Mouse (Mus musculus): ENCODE results near the gene Cp.
"Not testable (repeated sequence)": the region's sequence is repeated elsewhere in the genome, so short reads cannot be mapped to it uniquely, and the experiment has no call there.

Cp gene

GRCm38 (mm10) chr3:20030807-20031206, 74.0 kb downstream of the Cp start:
- peaks cover 57% of the 10 kb centered on the region for H3K4me1 ChIP-seq (replicated peaks; ENCODE audit: low read depth, low read length)
- H3K9me3 ChIP-seq (ENCODE audit: low read length), result peaks cover 2% of the 10 kb centered on the region; the same call in 1 of the 2 replicates
- no peak overlapping the region for H3K4me3 ChIP-seq (replicated peaks; ENCODE audit: low read length)
- peaks cover 27% of the 10 kb centered on the region for H3K36me3 ChIP-seq (ENCODE audit: insufficient read depth, low read length)
- H3K27me3 ChIP-seq (ENCODE audit: insufficient read depth, low read length), result no peaks in the 10 kb centered on the region; the same call in 1 of the 2 replicates
- TF ChIP-seq POU5F1 (IDR thresholded peaks at IDR 0.05; ENCODE audit: borderline replicate concordance, low read length), result no peak
- no peak for TF ChIP-seq NANOG (IDR thresholded peaks at IDR 0.05; ENCODE audit: borderline replicate concordance, low read length)
- no peak for TF ChIP-seq CTCF (conservative IDR thresholded peaks at IDR 0.05; ENCODE audit: low read length)

GRCm38 (mm10) chr3:20033761-20034718, 77.2 kb downstream of the Cp start:
- H3K4me1 ChIP-seq (replicated peaks; ENCODE audit: low read depth, low read length), result peaks cover 38% of the 10 kb centered on the region
- H3K4me3 ChIP-seq (replicated peaks; ENCODE audit: low read length), result peak overlapping the region; percentile 87
- peaks cover 7% of the 10 kb centered on the region; the same call in 1 of the 2 replicates for H3K36me3 ChIP-seq (ENCODE audit: insufficient read depth, low read length)
- peaks cover 9% of the 10 kb centered on the region for H3K9me3 ChIP-seq (ENCODE audit: low read length)
- no peaks in the 10 kb centered on the region; the same call in 1 of the 2 replicates for H3K27me3 ChIP-seq (ENCODE audit: insufficient read depth, low read length)
- TF ChIP-seq CTCF (conservative IDR thresholded peaks at IDR 0.05; ENCODE audit: low read length) (no peak), POU5F1 (IDR thresholded peaks at IDR 0.05; ENCODE audit: borderline replicate concordance, low read length) (no peak)

DNA sequence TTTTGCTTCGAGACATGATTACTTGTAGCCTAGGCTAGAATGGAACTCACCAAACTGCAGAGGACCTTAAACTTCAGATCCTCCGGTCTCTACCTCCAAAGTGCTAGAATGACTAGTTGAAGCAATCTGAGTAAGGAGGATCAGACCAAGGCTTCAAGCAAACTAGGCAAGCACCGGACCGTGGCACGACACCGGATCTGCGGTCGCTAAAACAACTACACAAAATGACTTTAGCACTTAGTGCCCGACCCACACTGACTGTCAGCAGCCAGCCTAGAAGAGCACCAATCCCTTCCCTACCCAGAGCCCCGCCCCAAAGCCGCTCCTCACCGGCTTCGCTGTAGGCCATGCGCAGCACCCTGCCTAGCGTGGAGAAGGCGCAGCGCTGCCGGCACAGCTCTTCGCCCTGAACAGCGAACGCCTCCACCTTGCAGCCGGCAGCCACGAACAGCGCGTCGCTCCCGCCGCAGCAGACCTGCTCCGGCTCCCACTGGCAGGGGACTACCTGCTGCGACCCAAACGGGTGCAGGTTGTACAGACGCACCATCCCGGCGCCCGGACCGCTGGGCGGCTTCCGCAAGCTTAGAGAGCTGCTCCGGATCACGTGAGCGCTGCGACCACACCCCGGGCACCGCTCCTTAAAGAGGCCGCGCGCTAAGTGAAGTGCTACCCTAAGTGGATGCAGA, 78.0 kb downstream of the Cp start, which contains the start of gene Hps3:
Gene Hps3 (minus strand): TSS at position 597 of the 686 bp plus-strand sequence.
- Histone ChIP-seq H3K27me3 (ENCODE audit: insufficient read depth, low read length) (no peaks in the 10 kb centered on the region; the same call in 1 of the 2 replicates), H3K4me1 (replicated peaks; ENCODE audit: low read depth, low read length) (peaks cover 30% of the 10 kb centered on the region), H3K9me3 (ENCODE audit: low read length) (peaks cover 17% of the 10 kb centered on the region), H3K36me3 (ENCODE audit: insufficient read depth, low read length) (peaks cover 4% of the 10 kb centered on the region; the same call in 1 of the 2 replicates), H3K4me3 (replicated peaks; ENCODE audit: low read length) (peak within 1 kb of the TSS; percentile 87)
- no peak for TF ChIP-seq POU5F1 (IDR thresholded peaks at IDR 0.05; ENCODE audit: borderline replicate concordance, low read length)
- no peak for TF ChIP-seq CTCF (conservative IDR thresholded peaks at IDR 0.05; ENCODE audit: low read length)
- no peak for TF ChIP-seq NANOG (IDR thresholded peaks at IDR 0.05; ENCODE audit: borderline replicate concordance, low read length)

DNA sequence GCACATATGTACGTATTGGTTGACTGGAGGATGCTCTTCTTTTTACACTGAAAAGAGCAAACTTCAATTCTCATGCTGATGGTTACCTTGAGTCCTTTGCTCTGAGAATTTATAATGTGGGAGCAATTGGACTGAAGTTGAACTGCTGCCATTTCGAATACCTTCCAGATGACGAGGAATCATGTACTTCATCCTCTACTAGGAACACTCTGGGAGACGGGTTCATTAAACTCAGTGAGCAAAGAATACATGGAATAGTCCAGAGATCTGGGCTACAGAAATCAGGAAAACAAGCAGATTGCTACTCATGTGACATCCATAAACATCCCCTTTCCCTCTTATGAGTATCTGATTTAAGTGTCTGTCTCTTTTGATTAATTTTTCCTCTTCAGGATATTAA, 79.2 kb downstream of the Cp start:
- Histone ChIP-seq H3K4me3 (replicated peaks; ENCODE audit: low read length) (no peak overlapping the region), H3K4me1 (replicated peaks; ENCODE audit: low read depth, low read length) (peaks cover 22% of the 10 kb centered on the region), H3K36me3 (ENCODE audit: insufficient read depth, low read length) (no peaks in the 10 kb centered on the region), H3K27me3 (ENCODE audit: insufficient read depth, low read length) (no peaks in the 10 kb centered on the region; the same call in 1 of the 2 replicates), H3K9me3 (ENCODE audit: low read length) (peaks cover 27% of the 10 kb centered on the region)
- no peak for TF ChIP-seq POU5F1 (IDR thresholded peaks at IDR 0.05; ENCODE audit: borderline replicate concordance, low read length)
- no peak for TF ChIP-seq NANOG (IDR thresholded peaks at IDR 0.05; ENCODE audit: borderline replicate concordance, low read length)
- TF ChIP-seq CTCF (conservative IDR thresholded peaks at IDR 0.05; ENCODE audit: low read length), result no peak

DNA sequence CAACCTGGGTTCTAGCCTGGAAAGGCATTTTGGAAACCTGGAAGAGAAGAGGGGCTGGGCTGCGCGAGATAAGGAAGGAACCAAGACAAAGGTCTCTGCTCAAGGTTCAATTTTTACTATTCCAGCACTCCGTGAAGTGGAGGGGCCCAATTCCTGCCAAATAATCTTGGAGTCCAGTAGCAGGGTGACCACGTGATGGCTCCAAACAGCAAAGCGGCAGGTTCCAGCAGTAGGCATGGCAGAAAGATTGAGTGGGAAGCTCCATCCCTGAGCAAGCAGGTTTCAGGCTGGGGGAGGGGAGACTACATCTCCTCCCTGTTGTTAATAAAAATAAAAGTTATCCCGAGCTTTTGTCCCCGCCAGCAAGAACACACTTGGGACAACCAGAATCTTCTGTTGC, 84.6 kb downstream of the Cp start:
- not testable (repeated sequence) for H3K36me3 ChIP-seq (ENCODE audit: insufficient read depth, low read length); H3K4me1 ChIP-seq (replicated peaks; ENCODE audit: low read depth, low read length); H3K4me3 ChIP-seq (replicated peaks; ENCODE audit: low read length); H3K27me3 ChIP-seq (ENCODE audit: insufficient read depth, low read length)
- H3K9me3 ChIP-seq (ENCODE audit: low read length), result peaks cover 71% of the 10 kb centered on the region

- not testable (repeated sequence) for H3K4me3 ChIP-seq (replicated peaks; ENCODE audit: low read length); H3K36me3 ChIP-seq (ENCODE audit: insufficient read depth, low read length); H3K4me1 ChIP-seq (replicated peaks; ENCODE audit: low read depth, low read length); H3K27me3 ChIP-seq (ENCODE audit: insufficient read depth, low read length)
- peaks cover 79% of the 10 kb centered on the region for H3K9me3 ChIP-seq (ENCODE audit: low read length)
Measured at GRCm38 (mm10) chr3:20044736-20045135, 87.9 kb downstream of the Cp start.

DNA sequence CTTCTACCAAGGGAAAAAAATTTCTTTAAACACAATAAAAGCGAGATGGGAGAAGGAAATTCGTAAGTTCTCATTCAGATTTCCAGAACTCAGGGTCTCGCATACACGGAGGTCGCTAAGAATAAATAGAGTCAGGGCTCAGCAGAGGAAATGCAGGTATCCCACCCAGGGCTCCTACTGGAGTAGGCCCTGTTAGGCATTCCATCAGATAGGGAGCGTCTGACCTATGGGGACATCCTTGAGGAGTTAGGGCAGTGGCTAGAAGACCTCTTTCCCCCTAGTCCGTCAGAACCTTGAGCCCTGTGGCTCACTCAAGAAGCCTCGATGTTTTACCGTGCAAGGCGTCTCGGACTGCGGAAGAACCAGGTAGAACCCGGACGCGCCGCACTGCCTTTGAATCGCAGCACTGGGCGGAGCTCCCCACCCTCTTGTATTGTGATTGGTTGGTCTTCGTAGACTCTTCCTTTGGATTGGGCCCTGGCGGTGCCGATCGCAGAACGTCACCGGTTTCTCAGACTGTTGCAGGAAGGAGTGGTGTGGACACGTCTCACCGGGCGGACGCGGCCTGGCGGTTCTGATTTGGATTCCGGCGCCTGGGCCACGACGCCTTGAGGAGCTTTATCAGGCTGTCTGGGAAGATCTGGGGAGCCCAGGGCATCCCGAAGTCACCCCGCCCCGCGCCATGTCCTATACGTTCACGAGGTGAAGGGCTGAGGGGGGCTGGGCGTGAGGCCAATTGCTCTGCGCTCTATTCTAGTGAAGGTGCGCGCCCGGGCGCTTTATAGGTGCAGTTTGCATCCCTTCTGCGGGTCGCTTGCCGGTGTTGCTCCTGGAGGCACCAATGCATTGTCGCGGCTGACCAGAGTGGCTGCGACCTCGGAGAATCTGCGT, 100.7 kb downstream of the Cp start, which contains the start of gene Hltf:
Gene Hltf (plus strand): TSS at position 506 of the 891 bp plus-strand sequence.
- Histone ChIP-seq H3K36me3 (ENCODE audit: insufficient read depth, low read length) (peaks cover 8% of the 10 kb centered on the region), H3K9me3 (ENCODE audit: low read length) (no peaks in the 10 kb centered on the region), H3K4me3 (replicated peaks; ENCODE audit: low read length) (peak within 1 kb of the TSS; percentile 86), H3K4me1 (replicated peaks; ENCODE audit: low read depth, low read length) (peaks cover 19% of the 10 kb centered on the region), H3K27me3 (ENCODE audit: insufficient read depth, low read length) (no peaks in the 10 kb centered on the region)
- TF ChIP-seq POU5F1 (IDR thresholded peaks at IDR 0.05; ENCODE audit: borderline replicate concordance, low read length), result no peak
- no peak for TF ChIP-seq CTCF (conservative IDR thresholded peaks at IDR 0.05; ENCODE audit: low read length)
- no peak for TF ChIP-seq NANOG (IDR thresholded peaks at IDR 0.05; ENCODE audit: borderline replicate concordance, low read length)

GRCm38 (mm10) chr3:20058197-20058541, 101.3 kb downstream of the Cp start:
- no peak for TF ChIP-seq POU5F1 (IDR thresholded peaks at IDR 0.05; ENCODE audit: borderline replicate concordance, low read length)
- TF ChIP-seq NANOG (IDR thresholded peaks at IDR 0.05; ENCODE audit: borderline replicate concordance, low read length), result no peak
- TF ChIP-seq CTCF (conservative IDR thresholded peaks at IDR 0.05; ENCODE audit: low read length), result no peak
- Histone ChIP-seq H3K27me3 (ENCODE audit: insufficient read depth, low read length) (no peaks in the 10 kb centered on the region), H3K4me1 (replicated peaks; ENCODE audit: low read depth, low read length) (peaks cover 19% of the 10 kb centered on the region), H3K4me3 (replicated peaks; ENCODE audit: low read length) (peak overlapping the region; percentile 86), H3K9me3 (ENCODE audit: low read length) (no peaks in the 10 kb centered on the region), H3K36me3 (ENCODE audit: insufficient read depth, low read length) (peaks cover 14% of the 10 kb centered on the region)

All from E14TG2a.4 (cell line).